Mouse (Mus musculus) midbrain, postnatal 0 days (tissue): ENCODE results near the gene Asap2. TPM values are rescaled to one million over a fixed set of nuclear protein-coding genes. Genes with fewer than 3 reads are reported as not detected.

ENCODE experiments used
- ATAC-seq: fragments of 200-750 bp; cut with Nextera tagmentation; 2 replicates; pipeline ENCODE4 v1.8.0; 2017; ENCODE audit warnings: moderate number of reproducible peaks, mild to moderate bottlenecking, moderate TSS enrichment, moderate library complexity; ENCODE audit not compliant: low FRiP score
- DNase-seq: peaks from one replicate; pipeline ENCODE4 v3.0.0-alpha.2; 2015; ENCODE audit warnings: low spot score
- H3K27ac ChIP-seq: fragments of 300-500 bp; sonication (generic); 2 replicates; pipeline ENCODE4 v1.5.1; 2014; ENCODE audit warnings: low read depth, mild to moderate bottlenecking, low read length, mixed read lengths
- H3K27me3 ChIP-seq: fragments of 300-500 bp; sonication (generic); 2 replicates; pipeline ENCODE4 v1.6.1; 2014; ENCODE audit warnings: low read length, control low read depth, mixed read lengths; ENCODE audit not compliant: insufficient read depth
- H3K36me3 ChIP-seq: fragments of 300-500 bp; sonication (generic); 2 replicates; pipeline ENCODE4 v1.6.1; 2014; ENCODE audit warnings: low read length, control low read depth, mixed read lengths; ENCODE audit not compliant: insufficient read depth
- H3K4me1 ChIP-seq: fragments of 300-500 bp; sonication (generic); 2 replicates; pipeline ENCODE4 v1.6.1; 2014; ENCODE audit warnings: mild to moderate bottlenecking, control low read depth, antibody characterized with exemption, low read length, mixed read lengths; ENCODE audit not compliant: insufficient read depth
- H3K4me2 ChIP-seq: fragments of 300-500 bp; sonication (generic); 2 replicates; pipeline ENCODE4 v1.6.1; 2014; ENCODE audit warnings: low read depth, mild to moderate bottlenecking, low read length, mixed read lengths; ENCODE audit not compliant: poor library complexity, severe bottlenecking
- H3K4me3 ChIP-seq: fragments of 300-500 bp; sonication (generic); 2 replicates; pipeline ENCODE4 v1.5.1; 2014; ENCODE audit warnings: low read depth, mild to moderate bottlenecking, low read length, moderate library complexity
- H3K9ac ChIP-seq: fragments of 300-500 bp; sonication (generic); replicated peaks from 2 replicates; pipeline ENCODE4 v1.6.1; 2014; ENCODE audit warnings: mild to moderate bottlenecking, low read length, moderate library complexity, mixed read lengths; ENCODE audit not compliant: poor library complexity, severe bottlenecking
- H3K9me3 ChIP-seq: fragments of 300-500 bp; sonication (generic); 2 replicates; pipeline ENCODE4 v1.6.1; 2016; ENCODE audit warnings: low read length, control low read depth
- CTCF ChIP-seq: IDR thresholded peaks from 2 replicates; pipeline ENCODE4 v1.5.1; 2016; ENCODE audit warnings: antibody characterized with exemption, mild to moderate bottlenecking
- WGBS: fragments of 180-500 bp; shearing (Covaris S2); extraction: QIAGEN DNeasy Blood & Tissue Kit; methylation state at CpG from one replicate; pipeline ENCODE4 v1.1.7; 2014; 5-methylcytosine and 5-hydroxymethylcytosine counted together
- polyA plus RNA-seq: library from polyadenylated mRNA; unstranded; fragments of >200 nt; fragmentation: Nextera tagmentation; extraction: Ambion mirVana; gene quantifications from 2 replicates; pipeline ENCODE4 v1.2.1, GENCODE M21; 2015
- total RNA-seq: library from RNA; depleted of rRNA; stranded (reverse); fragments of >200 nt; gene quantifications from 2 replicates; pipeline ENCODE4 v1.2.3, GENCODE M21; 2014

Asap2 gene
- total and polyA plus RNA-seq, 2 experiments from 2014 or later: 14.7 to 21.3 TPM

DNA sequence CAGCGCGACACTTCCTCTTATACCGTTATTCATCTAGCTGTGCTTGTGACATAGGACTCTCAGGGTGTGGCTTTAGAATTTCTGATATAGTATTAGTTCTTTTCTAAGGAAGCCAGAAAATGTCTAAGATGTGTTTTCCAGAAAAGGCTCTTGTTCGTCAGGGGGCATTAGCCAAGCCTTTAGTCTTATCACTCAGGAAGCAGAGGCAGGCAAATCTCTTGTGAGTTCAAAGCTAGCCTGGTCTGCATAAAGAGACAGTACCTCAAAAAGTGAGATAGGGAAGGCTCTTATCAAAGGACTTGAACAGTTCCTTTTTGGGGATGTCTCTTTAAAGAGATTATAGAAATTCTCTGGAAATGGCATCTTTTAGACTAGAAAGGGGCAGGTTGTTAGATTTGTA is 238.4 kb downstream of the Asap2 start:
- DNase-seq (no peak), ATAC-seq (no peak)
- no peak for TF ChIP-seq CTCF
- no peaks in the 10 kb centered on the region for H3K27me3 ChIP-seq
- H3K9me3 ChIP-seq: no peaks in the 10 kb centered on the region
- no peaks in the 10 kb centered on the region for H3K4me1 ChIP-seq
- no peak overlapping the region for H3K27ac ChIP-seq
- no peak overlapping the region for H3K4me3 ChIP-seq
- WGBS: 95% methylated on average over 4 of the region's 4 CpGs
- no peak overlapping the region for H3K4me2 ChIP-seq
- peaks cover 18% of the 10 kb centered on the region; the same call in 1 of the 2 replicates for H3K36me3 ChIP-seq
- no peak overlapping the region for H3K9ac ChIP-seq

DNA sequence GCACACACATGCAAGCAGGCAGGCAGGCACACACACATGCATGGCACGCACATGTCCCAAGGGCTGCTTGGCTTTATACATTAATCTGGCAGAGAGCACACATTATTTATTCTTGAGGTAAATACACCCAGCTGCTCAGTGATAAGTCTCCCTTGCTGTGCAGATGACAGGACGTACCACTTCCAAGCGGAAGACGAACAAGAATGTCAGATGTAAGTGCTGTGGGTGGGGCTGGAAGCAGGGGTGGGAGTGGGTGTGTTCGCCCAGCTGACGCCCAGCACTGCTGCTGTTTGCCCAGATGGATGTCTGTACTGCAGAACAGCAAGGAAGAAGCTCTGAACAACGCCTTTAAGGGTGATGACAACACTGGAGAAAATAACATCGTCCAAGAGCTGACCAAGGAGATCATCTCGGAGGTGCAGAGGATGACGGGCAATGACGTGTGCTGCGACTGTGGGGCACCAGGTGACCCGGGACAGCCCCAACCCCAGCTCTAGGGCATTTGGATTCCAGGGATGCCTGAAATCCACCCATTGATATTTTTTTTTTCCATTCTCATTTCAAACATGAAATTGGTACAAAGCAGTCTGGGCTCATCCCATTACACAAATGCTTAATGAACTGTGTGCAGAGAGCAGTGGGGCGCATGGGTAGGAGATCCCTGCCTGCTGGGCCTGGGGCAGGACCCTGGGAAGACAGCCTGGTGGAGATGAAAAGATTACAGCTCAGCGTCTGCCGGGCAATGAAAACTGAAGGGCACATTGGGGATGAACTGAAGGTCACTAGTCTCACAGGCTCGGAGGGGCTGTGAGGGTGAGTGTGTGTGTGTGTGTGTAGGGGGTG is 239.0 kb downstream of the Asap2 start:
- Histone ChIP-seq H3K27me3 (no peaks in the 10 kb centered on the region), H3K27ac (no peak overlapping the region), H3K4me2 (no peak overlapping the region), H3K4me1 (no peaks in the 10 kb centered on the region), H3K9me3 (no peaks in the 10 kb centered on the region), H3K36me3 (peaks cover 18% of the 10 kb centered on the region; the same call in 1 of the 2 replicates), H3K4me3 (no peak overlapping the region), H3K9ac (no peak overlapping the region)
- WGBS: 71% methylated on average over 17 of the region's 17 CpGs
- TF ChIP-seq CTCF: no peak
- DNase-seq (no peak), ATAC-seq (no peak)

- TF ChIP-seq CTCF: no peak
- peaks cover 41% of the 10 kb centered on the region; the same call in 1 of the 2 replicates for H3K36me3 ChIP-seq
- 87% methylated on average over 7 of the region's 7 CpGs for WGBS
These were observed 243.5 kb downstream of the Asap2 start for GRCm38 (mm10) chr12:21233727-21234126.

DNA sequence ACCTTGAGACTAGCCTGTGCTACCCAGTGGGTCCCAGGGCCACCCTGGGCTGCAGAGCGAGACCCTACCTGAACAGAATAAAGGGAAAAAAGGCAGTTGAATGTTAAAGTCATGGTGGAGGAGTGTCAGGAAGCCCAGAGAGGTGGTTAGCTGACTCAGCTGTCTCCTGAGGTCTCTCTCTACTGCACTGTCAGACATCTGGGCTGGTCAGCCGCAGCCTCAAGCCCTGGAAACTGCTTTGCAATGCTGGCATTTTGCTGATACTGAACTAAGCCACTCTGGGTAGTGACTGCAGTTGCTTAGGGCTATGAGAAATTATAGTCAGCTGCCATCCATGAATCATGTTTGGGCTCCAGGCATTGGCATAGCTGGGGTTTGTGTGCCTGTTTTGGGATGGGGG is 244.3 kb downstream of the Asap2 start:
- Histone ChIP-seq H3K27ac (no peak overlapping the region), H3K36me3 (peaks cover 47% of the 10 kb centered on the region; the same call in 1 of the 2 replicates), H3K4me3 (no peak overlapping the region), H3K4me1 (no peaks in the 10 kb centered on the region), H3K4me2 (no peak overlapping the region), H3K27me3 (no peaks in the 10 kb centered on the region), H3K9ac (no peak overlapping the region), H3K9me3 (no peaks in the 10 kb centered on the region)
- 93% methylated on average over 2 of the region's 2 CpGs for WGBS
- no peak for TF ChIP-seq CTCF
- no peak for ATAC-seq
- DNase-seq: no peak

More at GRCm38 (mm10) chr12:21233727-21234126, 243.5 kb downstream of the Asap2 start:
- Histone ChIP-seq H3K4me1 (no peaks in the 10 kb centered on the region), H3K9me3 (no peaks in the 10 kb centered on the region), H3K27me3 (no peaks in the 10 kb centered on the region), H3K4me2 (no peak overlapping the region), H3K4me3 (no peak overlapping the region), H3K9ac (no peak overlapping the region), H3K27ac (no peak overlapping the region)
- DNase-seq (no peak), ATAC-seq (no peak)

- Histone ChIP-seq H3K36me3 (peaks cover 64% of the 10 kb centered on the region), H3K9me3 (no peaks in the 10 kb centered on the region), H3K27ac (no peak overlapping the region), H3K9ac (no peak overlapping the region), H3K27me3 (no peaks in the 10 kb centered on the region), H3K4me2 (no peak overlapping the region), H3K4me3 (no peak overlapping the region), H3K4me1 (no peaks in the 10 kb centered on the region)
- no peak for TF ChIP-seq CTCF
- no peak for DNase-seq
- ATAC-seq: no peak
- WGBS: 79% methylated on average over 3 of the region's 3 CpGs
These were observed 251.7 kb downstream of the Asap2 start for GRCm38 (mm10) chr12:21241965-21242364.

DNA sequence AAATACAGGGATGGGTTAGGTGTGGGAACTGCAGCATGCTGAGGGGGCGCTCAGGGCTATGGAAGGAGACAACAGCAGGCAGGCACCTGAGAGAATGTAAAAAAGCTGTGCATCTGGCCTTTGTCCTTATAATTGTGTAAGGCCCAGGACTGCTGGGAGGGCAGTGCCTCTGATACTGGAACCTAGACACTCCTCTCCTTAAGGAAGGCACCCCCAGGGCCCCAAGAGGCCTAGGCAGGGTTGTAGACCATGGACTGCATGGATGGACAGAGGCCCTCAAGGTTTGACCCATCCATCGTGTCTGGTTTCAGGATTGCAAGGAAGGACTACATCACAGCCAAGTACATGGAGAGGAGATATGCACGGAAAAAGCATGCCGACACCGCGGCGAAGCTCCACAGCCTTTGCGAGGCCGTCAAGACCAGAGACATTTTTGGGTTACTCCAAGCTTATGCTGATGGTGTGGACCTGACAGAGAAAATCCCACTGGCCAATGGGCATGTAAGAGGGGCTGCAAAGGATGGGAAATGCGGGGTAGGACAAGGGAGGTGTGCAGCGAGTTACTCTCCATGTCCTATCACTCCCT is 254.2 kb downstream of the Asap2 start:
- no peak for TF ChIP-seq CTCF
- 98% methylated on average over 11 of the region's 11 CpGs for WGBS

More for the DNA sequence above, 254.2 kb downstream of the Asap2 start:
- DNase-seq (no peak), ATAC-seq (no peak)
- Histone ChIP-seq H3K9ac (no peak overlapping the region), H3K4me3 (no peak overlapping the region), H3K4me2 (no peak overlapping the region), H3K9me3 (no peaks in the 10 kb centered on the region), H3K27ac (no peak overlapping the region), H3K4me1 (no peaks in the 10 kb centered on the region), H3K27me3 (no peaks in the 10 kb centered on the region), H3K36me3 (peaks cover 57% of the 10 kb centered on the region)
